ENCODE assay signal across 9 mouse cellular contexts in genomic region chr10:83182573-83182960, GRCm38 (mm10).
DNase-seq lines count a peak whose midpoint lies in the region; ATAC-seq and TF ChIP-seq lines count a peak whose summit lies in the region.
"Had no signal": no experiment of that assay in that cellular context is flagged by ENCODE, and none has a peak within 500 bp of the region (broad histone marks: within the 10 kb centered on the region; RNA-seq: fewer than 3 reads in every experiment).

No protein-coding gene starts in this region.

- H3K27ac ChIP-seq in forebrain, embryonic 11.5 days (ENCODE audit: low read depth, low read length), result no peak overlapping the region
- H3K27ac ChIP-seq in hindbrain, postnatal 0 days, result peak overlapping the region; percentile 52; the same call in 1 of the 2 replicates
- H3K27ac ChIP-seq in neural tube, embryonic 11.5 days (ENCODE audit: low read depth, low read length), result no peak overlapping the region
- H3K27ac ChIP-seq: heart, embryonic 13.5 days had no signal

- H3K4me3 ChIP-seq in forebrain, embryonic 11.5 days (ENCODE audit: low read depth, low read length), result no peak overlapping the region
- H3K4me3 ChIP-seq in hindbrain, postnatal 0 days (ENCODE audit: low read length), result no peak overlapping the region
- no peak overlapping the region for H3K4me3 ChIP-seq in neural tube, embryonic 11.5 days (ENCODE audit: low read depth, low read length)
- H3K4me3 ChIP-seq: heart, embryonic 13.5 days had no signal

- peak; percentile 61 for DNase-seq in ovary, postnatal 36 days (ENCODE audit: low spot score)
- no peak for DNase-seq in ovary, adult 18-20 months (ENCODE audit: low spot score)
- DNase-seq in c-Kit-negative CD71-positive TER-119-positive erythroid progenitor cells, embryonic 14.5 days (ENCODE audit: low read depth, low spot score), result peak; percentile 9
- DNase-seq in forebrain, embryonic 11.5 days (ENCODE audit: low spot score), result peak; percentile 85
- peak; percentile 89 for DNase-seq in hindbrain, postnatal 0 days (ENCODE audit: low spot score)
- DNase-seq in left cerebral cortex, postnatal 36 days (ENCODE audit: low spot score in 2 of 2), result peak; percentile 36 to 65
- peak; percentile 76 for DNase-seq in neural tube, embryonic 11.5 days (ENCODE audit: low spot score)
- peak; percentile 58 to 80 for DNase-seq in thymus, postnatal 10 days (ENCODE audit: low spot score in 2 of 2)

- no peaks in the 10 kb centered on the region for H3K4me1 ChIP-seq in forebrain, embryonic 11.5 days (replicated peaks; ENCODE audit: control insufficient read depth, insufficient read depth, low read length)
- H3K4me1 ChIP-seq in hindbrain, postnatal 0 days (ENCODE audit: insufficient read depth, low read length), result peaks cover 23% of the 10 kb centered on the region
- H3K4me1 ChIP-seq in neural tube, embryonic 11.5 days (ENCODE audit: control insufficient read depth, insufficient read depth, low read length), result peaks cover 2% of the 10 kb centered on the region; the same call in 1 of the 2 replicates

- intact Hi-C loops in left cerebral cortex, postnatal 36 days (cut with DNase I), result loop anchor here (5.0 kb wide), 2 partner anchors 75 to 195 kb away; partner anchors contain the start of gene Chst11

- 27% methylated on average over 8 of the region's 8 CpGs for WGBS in forebrain, embryonic 11.5 days
- 26% methylated on average over 8 of the region's 8 CpGs for WGBS in hindbrain, postnatal 0 days
- WGBS in neural tube, embryonic 11.5 days, result 34% methylated on average over 8 of the region's 8 CpGs

- TF ChIP-seq CTCF in hindbrain, postnatal 0 days (IDR thresholded peaks at IDR 0.05; ENCODE audit: low read depth), result peak; percentile 86

- no peak overlapping the region for H3K9ac ChIP-seq in forebrain, embryonic 11.5 days (ENCODE audit: low read length)
- H3K9ac ChIP-seq in hindbrain, postnatal 0 days (replicated peaks; ENCODE audit: low read length), result no peak overlapping the region
- no peak overlapping the region for H3K9ac ChIP-seq in neural tube, embryonic 11.5 days (ENCODE audit: low read length)
- H3K9ac ChIP-seq: heart, embryonic 13.5 days had no signal

- H3K36me3 ChIP-seq in forebrain, embryonic 11.5 days (ENCODE audit: control insufficient read depth, insufficient read depth, low read length), result no peaks in the 10 kb centered on the region
- H3K36me3 ChIP-seq in hindbrain, postnatal 0 days (ENCODE audit: insufficient read depth, low read length), result no peaks in the 10 kb centered on the region
- no peaks in the 10 kb centered on the region for H3K36me3 ChIP-seq in neural tube, embryonic 11.5 days (ENCODE audit: control insufficient read depth, insufficient read depth, low read length)

- ATAC-seq in forebrain, embryonic 11.5 days (replicated peaks; ENCODE audit: low FRiP score), result peak; percentile 42; the same call in 1 of the 2 replicates
- peak; percentile 55 for ATAC-seq in hindbrain, postnatal 0 days
- ATAC-seq in neural tube, embryonic 11.5 days (ENCODE audit: insufficient read depth, low FRiP score, low TSS enrichment), result no peak

- no peaks in the 10 kb centered on the region for H3K27me3 ChIP-seq in forebrain, embryonic 11.5 days (ENCODE audit: control insufficient read depth, insufficient read depth, low read length)
- no peaks in the 10 kb centered on the region for H3K27me3 ChIP-seq in hindbrain, postnatal 0 days (ENCODE audit: insufficient read depth, low read length)
- H3K27me3 ChIP-seq in neural tube, embryonic 11.5 days (ENCODE audit: control insufficient read depth, insufficient read depth, low read length), result no peaks in the 10 kb centered on the region
- H3K27me3 ChIP-seq: heart, embryonic 13.5 days had no signal

- H3K4me2 ChIP-seq in forebrain, embryonic 11.5 days (ENCODE audit: low read depth, low read length, severe bottlenecking), result no peak overlapping the region
- no peak overlapping the region for H3K4me2 ChIP-seq in hindbrain, postnatal 0 days (ENCODE audit: low read depth, low read length)
- no peak overlapping the region for H3K4me2 ChIP-seq in neural tube, embryonic 11.5 days (ENCODE audit: low read depth)
- H3K4me2 ChIP-seq: heart, embryonic 13.5 days had no signal

- H3K9me3 ChIP-seq in forebrain, embryonic 11.5 days (ENCODE audit: control insufficient read depth, low read length), result no peaks in the 10 kb centered on the region
- no peaks in the 10 kb centered on the region for H3K9me3 ChIP-seq in hindbrain, postnatal 0 days (ENCODE audit: low read length)
- H3K9me3 ChIP-seq in neural tube, embryonic 11.5 days (ENCODE audit: control insufficient read depth, low read length), result no peaks in the 10 kb centered on the region
